Mouse (Mus musculus) lung, postnatal 0 days (tissue): ENCODE data around the gene Uvrag. TPM values are rescaled to one million over a fixed set of nuclear protein-coding genes. Genes with fewer than 3 reads are reported as not detected.

ENCODE experiments used
- ATAC-seq: fragments of 200-750 bp; cut with Nextera tagmentation; 2 replicates; pipeline ENCODE4 v1.8.0; 2017; ENCODE audit warnings: moderate library complexity
- DNase-seq: peaks from one replicate; pipeline ENCODE4 v3.0.0-alpha.2; 2016; ENCODE audit warnings: low spot score
- H3K27ac ChIP-seq: fragments of 300-500 bp; sonication (generic); 2 replicates; pipeline ENCODE4 v1.5.1; 2014; ENCODE audit warnings: antibody characterized with exemption, mild to moderate bottlenecking, low read length, mixed read lengths
- H3K27me3 ChIP-seq: fragments of 300-500 bp; sonication (generic); replicated peaks from 2 replicates; pipeline ENCODE4 v1.6.1; 2014; ENCODE audit warnings: low read length, mixed read lengths; ENCODE audit not compliant: insufficient read depth
- H3K36me3 ChIP-seq: fragments of 300-500 bp; sonication (generic); 2 replicates; pipeline ENCODE4 v1.6.1; 2014; ENCODE audit warnings: low read length, mixed read lengths; ENCODE audit not compliant: insufficient read depth
- H3K4me1 ChIP-seq: fragments of 300-500 bp; sonication (generic); 2 replicates; pipeline ENCODE4 v1.6.1; 2014; ENCODE audit warnings: antibody characterized with exemption, low read depth, low read length, mixed read lengths; ENCODE audit not compliant: insufficient read depth
- H3K4me2 ChIP-seq: fragments of 300-500 bp; sonication (generic); replicated peaks from 2 replicates; pipeline ENCODE4 v1.6.1; 2014; ENCODE audit warnings: low read depth, mild to moderate bottlenecking, low read length, moderate library complexity, mixed read lengths
- H3K4me3 ChIP-seq: fragments of 300-500 bp; sonication (generic); 2 replicates; pipeline ENCODE4 v1.5.1; 2014; ENCODE audit warnings: low read depth, low read length
- H3K9ac ChIP-seq: fragments of 300-500 bp; sonication (generic); replicated peaks from 2 replicates; pipeline ENCODE4 v1.6.1; 2014; ENCODE audit warnings: low read depth, mild to moderate bottlenecking
- H3K9me3 ChIP-seq: fragments of 300-500 bp; sonication (generic); 2 replicates; pipeline ENCODE4 v1.6.1; 2016; ENCODE audit warnings: low read length, mixed read lengths
- CTCF ChIP-seq: IDR thresholded peaks from 2 replicates; pipeline ENCODE4 v1.5.1; 2016; ENCODE audit warnings: antibody characterized with exemption, mild to moderate bottlenecking
- EP300 ChIP-seq: IDR thresholded peaks from 2 replicates; pipeline ENCODE4 v1.6.1; 2016; ENCODE audit warnings: antibody characterized with exemption, mild to moderate bottlenecking, control low read depth
- WGBS: fragments of 180-500 bp; shearing (Covaris S2); extraction: QIAGEN DNeasy Blood & Tissue Kit; methylation state at CpG from one replicate; pipeline ENCODE4 v1.1.7; 2014; 5-methylcytosine and 5-hydroxymethylcytosine counted together
- polyA plus RNA-seq: library from polyadenylated mRNA; unstranded; fragments of >200 nt; fragmentation: Nextera tagmentation; extraction: Ambion mirVana; gene quantifications from 2 replicates; pipeline ENCODE4 v1.2.1, GENCODE M21; 2015

Gene Uvrag
- polyA plus RNA-seq, 1 experiment from 2014 or later, result 23.4 TPM

DNA sequence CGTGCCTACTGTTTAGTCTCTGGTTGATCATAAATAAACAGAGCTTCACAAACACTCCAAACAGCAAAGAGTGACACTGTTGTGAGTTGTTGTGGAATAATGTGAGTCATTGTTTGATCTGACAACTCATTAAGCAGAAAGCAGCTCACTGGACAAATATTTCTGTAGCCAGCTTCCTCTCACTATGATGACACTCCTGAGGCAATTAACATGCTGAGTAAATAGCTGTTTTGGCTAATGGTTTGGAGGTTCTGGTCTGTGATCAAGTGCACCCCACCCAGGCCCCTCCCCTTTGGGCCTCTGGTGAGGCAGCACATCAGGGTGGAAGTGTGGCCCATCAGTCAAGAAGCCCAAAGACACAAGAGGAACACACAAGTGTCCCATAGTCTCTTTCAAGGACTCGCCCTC, 228.0 kb downstream of the Uvrag start:
- WGBS, result 33% methylated on average over 2 of the region's 2 CpGs
- no peaks in the 10 kb centered on the region for H3K36me3 ChIP-seq
- peaks cover 10% of the 10 kb centered on the region; the same call in 1 of the 2 replicates for H3K4me1 ChIP-seq
- no peaks in the 10 kb centered on the region for H3K9me3 ChIP-seq
- no peak overlapping the region for H3K27ac ChIP-seq
- ATAC-seq, result peak; percentile 60
- peak; percentile 56 for DNase-seq
- H3K4me3 ChIP-seq, result no peak overlapping the region
- H3K4me2 ChIP-seq, result no peak overlapping the region
- H3K9ac ChIP-seq, result no peak overlapping the region
- 0 out of 2 replicates have a peak, but pooled peaks have one; percentile 45 for TF ChIP-seq EP300
- TF ChIP-seq CTCF, result no peak
- H3K27me3 ChIP-seq, result no peaks in the 10 kb centered on the region

DNA sequence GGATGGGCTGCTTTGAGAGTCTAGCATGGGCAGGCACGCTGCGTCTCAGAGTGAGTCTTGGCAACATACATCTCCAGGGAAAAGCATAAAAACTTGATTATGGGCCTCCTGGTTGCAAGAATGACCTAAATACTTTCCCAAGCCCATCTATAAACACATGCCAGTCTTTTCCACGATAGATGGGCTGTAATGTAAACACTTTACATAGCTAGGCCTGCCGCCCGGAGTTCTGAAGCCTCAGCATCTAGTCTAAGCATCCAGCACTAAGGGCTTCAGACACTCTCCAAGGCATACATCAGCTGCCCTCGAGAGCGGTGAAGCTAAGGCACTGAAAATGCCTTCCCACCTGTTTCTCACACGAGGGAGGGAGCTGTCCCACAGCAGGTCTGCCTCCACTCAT, 229.7 kb downstream of the Uvrag start:
- TF ChIP-seq EP300 (peak; percentile 65), CTCF (no peak)
- no peak overlapping the region for H3K27ac ChIP-seq
- ATAC-seq (peak; percentile 70), DNase-seq (peak; percentile 63)
- 26% methylated on average over 8 of the region's 8 CpGs for whole genome bisulfite sequencing
- peaks cover 8% of the 10 kb centered on the region; the same call in 1 of the 2 replicates for H3K4me1 ChIP-seq
- H3K27me3 ChIP-seq, result no peaks in the 10 kb centered on the region
- no peak overlapping the region for H3K9ac ChIP-seq
- H3K4me3 ChIP-seq, result no peak overlapping the region
- no peak overlapping the region for H3K4me2 ChIP-seq
- H3K36me3 ChIP-seq, result no peaks in the 10 kb centered on the region
- no peaks in the 10 kb centered on the region for H3K9me3 ChIP-seq

DNA sequence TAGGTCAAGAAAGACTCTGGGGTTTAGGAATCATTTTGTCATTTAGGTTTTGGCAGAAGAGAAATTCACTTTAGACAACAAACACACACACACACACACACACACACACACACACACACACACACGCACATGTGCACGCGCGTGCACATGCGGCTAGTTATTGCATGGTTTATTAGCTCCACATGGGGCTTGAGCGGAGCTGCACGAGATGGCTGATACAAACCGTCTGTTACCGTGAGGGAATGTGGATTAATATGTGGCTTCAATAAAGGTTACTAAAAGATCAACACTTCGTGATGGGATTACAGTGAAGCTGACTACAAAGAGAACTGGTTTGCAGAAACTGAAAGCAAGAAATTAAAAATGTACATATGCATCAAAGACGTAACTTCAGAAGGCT, 230.2 kb downstream of the Uvrag start:
- no peaks in the 10 kb centered on the region for H3K9me3 ChIP-seq
- no peak overlapping the region for H3K27ac ChIP-seq
- no peaks in the 10 kb centered on the region for H3K36me3 ChIP-seq
- H3K9ac ChIP-seq, result no peak overlapping the region
- peaks cover 8% of the 10 kb centered on the region; the same call in 1 of the 2 replicates for H3K4me1 ChIP-seq
- no peak for ATAC-seq
- WGBS, result 71% methylated on average over 11 of the region's 11 CpGs
- no peak for DNase-seq
- no peak overlapping the region for H3K4me2 ChIP-seq
- no peak for TF ChIP-seq CTCF
- TF ChIP-seq EP300, result no peak
- H3K4me3 ChIP-seq, result no peak overlapping the region
- H3K27me3 ChIP-seq, result no peaks in the 10 kb centered on the region

DNA sequence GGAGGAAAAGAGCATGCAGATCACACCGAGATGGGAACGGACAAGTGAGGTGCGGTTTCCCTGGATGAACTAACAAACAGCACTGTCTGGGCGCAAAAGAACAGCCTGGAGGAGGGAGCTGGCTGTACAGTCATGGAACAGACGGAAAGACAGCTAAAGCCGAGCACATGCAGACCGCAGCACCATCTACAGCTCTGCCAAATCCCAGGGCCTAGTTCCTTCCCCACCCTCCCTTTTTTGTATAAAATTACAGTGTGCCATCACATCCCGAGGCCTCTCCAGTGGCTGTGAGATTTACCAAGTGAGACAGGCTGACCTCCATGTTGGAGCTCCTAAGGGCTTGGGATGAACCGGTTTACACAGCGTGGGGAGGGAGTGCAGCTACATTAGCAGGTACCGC, 230.8 kb downstream of the Uvrag start:
- H3K36me3 ChIP-seq, result no peaks in the 10 kb centered on the region
- no peak for TF ChIP-seq EP300
- no peak for TF ChIP-seq CTCF
- H3K4me3 ChIP-seq, result no peak overlapping the region
- H3K4me2 ChIP-seq, result no peak overlapping the region
- WGBS, result 71% methylated on average over 11 of the region's 11 CpGs
- no peak for DNase-seq
- ATAC-seq, result no peak
- H3K27me3 ChIP-seq, result no peaks in the 10 kb centered on the region
- no peak overlapping the region for H3K9ac ChIP-seq
- peaks cover 8% of the 10 kb centered on the region; the same call in 1 of the 2 replicates for H3K4me1 ChIP-seq
- H3K9me3 ChIP-seq, result no peaks in the 10 kb centered on the region
- H3K27ac ChIP-seq, result no peak overlapping the region

DNA sequence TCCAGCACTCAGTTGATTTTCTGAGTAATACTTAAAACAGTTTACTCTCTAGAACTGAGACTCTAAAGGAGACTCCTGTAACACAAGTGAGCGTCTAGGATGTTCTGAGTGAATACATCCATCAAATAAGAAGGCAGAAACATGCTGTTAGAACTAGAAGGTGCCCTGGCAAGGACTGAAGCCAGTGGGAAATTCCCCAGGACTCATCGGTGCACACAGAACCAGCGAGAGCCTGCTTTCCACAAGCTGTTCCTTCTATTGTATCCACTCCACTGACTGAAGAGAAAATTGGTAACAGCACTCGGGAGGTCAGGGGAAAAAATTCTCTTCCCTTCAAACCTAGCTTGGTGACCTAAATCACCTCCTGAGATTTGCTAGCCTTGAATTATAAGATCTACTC, 233.5 kb downstream of the Uvrag start:
- H3K9me3 ChIP-seq, result no peaks in the 10 kb centered on the region
- no peak for ATAC-seq
- WGBS, result 78% methylated on average over 4 of the region's 4 CpGs

DNA sequence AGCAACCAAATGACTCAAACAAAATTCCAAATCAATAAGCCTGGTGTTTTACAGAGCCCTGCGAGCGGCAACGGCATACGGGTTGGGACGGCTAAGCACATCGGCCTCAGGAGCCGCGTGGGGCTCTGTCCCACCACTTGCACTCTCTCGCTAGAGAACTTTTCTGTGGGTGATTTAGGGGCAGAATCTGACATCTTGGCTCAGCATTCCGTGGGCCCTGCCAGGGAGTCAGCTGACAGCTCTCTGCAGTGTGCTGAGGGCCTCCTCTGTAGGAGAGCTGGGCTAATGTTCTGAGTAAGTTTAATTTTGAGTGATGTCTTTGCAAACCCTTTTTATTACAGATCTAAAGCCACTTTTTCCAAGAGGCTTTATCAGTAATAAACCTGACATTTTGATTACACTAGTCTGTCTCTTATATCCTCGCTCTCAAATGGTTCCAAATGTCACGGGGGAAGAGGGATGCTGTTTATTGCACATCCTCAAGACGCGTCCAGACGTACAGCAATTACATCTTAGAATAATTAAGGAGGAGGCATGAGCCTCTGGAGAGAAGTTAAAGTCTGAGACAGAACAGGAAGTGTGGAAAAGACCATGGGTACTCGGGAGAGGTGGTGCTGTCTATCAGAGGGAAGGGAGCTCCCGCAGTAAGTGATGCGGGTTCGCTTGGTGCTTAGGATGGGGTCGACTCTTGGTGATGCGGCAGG, 236.1 kb downstream of the Uvrag start:
- Histone ChIP-seq H3K27me3 (no peaks in the 10 kb centered on the region), H3K4me3 (no peak overlapping the region), H3K9ac (no peak overlapping the region), H3K27ac (no peak overlapping the region), H3K9me3 (no peaks in the 10 kb centered on the region), H3K36me3 (no peaks in the 10 kb centered on the region), H3K4me1 (peaks cover 7% of the 10 kb centered on the region), H3K4me2 (no peak overlapping the region)
- peak; percentile 64; the same call in 1 of the 2 replicates for ATAC-seq
- TF ChIP-seq CTCF, result no peak
- no peak for TF ChIP-seq EP300
- 58% methylated on average over 21 of the region's 21 CpGs for WGBS
- DNase-seq, result no peak

More for the DNA sequence above, 233.5 kb downstream of the Uvrag start:
- no peak overlapping the region for H3K4me3 ChIP-seq
- H3K4me1 ChIP-seq, result peaks cover 3% of the 10 kb centered on the region; the same call in 1 of the 2 replicates
- H3K27ac ChIP-seq, result no peak overlapping the region
- DNase-seq, result no peak
- TF ChIP-seq CTCF (no peak), EP300 (no peak)
- H3K27me3 ChIP-seq, result no peaks in the 10 kb centered on the region
- no peaks in the 10 kb centered on the region for H3K36me3 ChIP-seq
- H3K4me2 ChIP-seq, result no peak overlapping the region
- H3K9ac ChIP-seq, result no peak overlapping the region

DNA sequence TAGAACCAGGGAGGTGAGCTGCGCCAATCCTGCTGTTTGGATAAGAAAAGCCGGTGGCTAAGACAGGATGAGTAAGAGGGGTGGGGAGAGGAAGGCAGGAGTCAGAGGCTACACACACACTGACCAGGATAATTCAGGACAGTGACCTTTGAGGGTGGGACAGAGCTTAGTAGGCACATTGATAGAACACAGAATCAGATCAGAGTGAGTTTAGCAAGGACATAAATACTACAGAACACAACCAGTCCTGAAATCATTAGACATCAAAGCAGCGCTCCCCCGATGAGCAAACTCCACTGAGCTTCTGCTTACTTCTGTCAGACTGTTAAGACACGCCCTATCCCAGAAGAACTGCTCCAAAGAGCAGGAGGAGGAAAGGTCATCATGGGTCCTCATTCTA, 237.1 kb downstream of the Uvrag start:
- H3K9me3 ChIP-seq, result no peaks in the 10 kb centered on the region
- H3K4me2 ChIP-seq, result no peak overlapping the region
- peaks cover 7% of the 10 kb centered on the region for H3K4me1 ChIP-seq
- no peaks in the 10 kb centered on the region for H3K36me3 ChIP-seq
- no peaks in the 10 kb centered on the region for H3K27me3 ChIP-seq
- H3K27ac ChIP-seq, result no peak overlapping the region
- no peak overlapping the region for H3K9ac ChIP-seq
- no peak overlapping the region for H3K4me3 ChIP-seq
- DNase-seq (peak; percentile 49), ATAC-seq (peak; percentile 42)
- WGBS, result 55% methylated on average over 5 of the region's 5 CpGs
- no peak for TF ChIP-seq EP300
- no peak for TF ChIP-seq CTCF
